Mouse (Mus musculus): ENCODE measurements at regions not wholly inside any gene's neighbourhood (a gene's known extent, or its start where the extent isn't known, plus 50 kb on each side); places are given as distances from the start of the nearest gene placed in this dataset.

GRCm38 (mm10) chr10:17511779-17512335 is 211.2 kb upstream of the Cited2 start:
- TF ChIP-seq CTCF (IDR thresholded peaks at IDR 0.05) (no peak), POLR2A (IDR thresholded peaks at IDR 0.05; ENCODE audit: insufficient read depth, low read depth, low read length) (no peak)

Data from heart, adult 2 months (tissue).